8 mouse cellular contexts compared by ENCODE assay signal in the genomic region with DNA sequence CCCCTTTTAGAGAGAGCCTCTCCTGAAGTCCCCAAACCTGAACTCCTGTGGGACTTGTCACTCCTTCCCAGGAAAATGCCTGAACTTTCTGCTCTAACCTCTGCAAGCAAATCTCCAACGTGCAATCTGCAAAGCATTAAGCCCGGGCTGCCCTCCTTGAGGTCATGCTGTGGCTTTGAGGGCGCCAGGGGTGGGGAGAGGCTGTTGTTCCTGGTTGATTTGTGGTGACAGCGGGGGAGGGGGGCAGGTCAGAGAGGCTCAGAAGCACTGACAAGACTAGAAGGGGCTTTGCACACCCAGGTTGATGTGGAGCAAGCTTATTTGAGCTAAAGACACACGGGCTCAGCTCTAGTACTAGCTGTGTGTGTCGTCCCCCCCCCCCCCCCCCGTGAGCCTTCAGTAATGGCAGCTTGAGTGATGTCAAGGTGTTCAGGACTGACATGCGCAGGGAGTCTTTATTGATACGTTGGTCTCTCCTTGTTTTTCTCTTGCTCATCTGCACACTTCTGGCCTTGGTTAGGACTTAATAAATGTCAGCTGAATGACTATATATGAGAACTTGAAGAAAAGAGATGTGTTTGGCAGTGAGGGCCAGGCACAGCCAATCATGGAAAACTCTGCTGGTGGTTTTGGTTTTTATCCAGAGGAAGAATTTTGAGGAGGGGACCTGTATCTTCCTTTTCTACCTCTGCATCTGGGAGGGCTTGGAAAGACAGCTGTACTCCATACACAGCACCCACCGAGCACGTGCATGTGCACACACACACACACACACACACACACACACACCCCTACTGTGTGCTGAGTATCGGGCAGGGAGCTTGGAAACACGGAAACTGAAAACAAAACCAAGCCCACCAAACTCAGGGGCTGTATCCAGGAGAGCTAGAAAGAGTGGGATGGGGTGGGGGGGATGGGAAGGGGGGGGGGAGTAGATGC. TPM values are rescaled to one million over a fixed set of nuclear protein-coding genes. Genes with fewer than 3 reads are reported as not detected.
DNase-seq lines count a peak whose midpoint lies in the region; ATAC-seq and TF ChIP-seq lines count a peak whose summit lies in the region.

No protein-coding gene starts in this region.

- WGBS in heart, embryonic 13.5 days = 14% methylated on average over 13 of the region's 13 CpGs
- 5% methylated on average over 13 of the region's 13 CpGs for WGBS in forebrain, embryonic 15.5 days
- WGBS in limb, embryonic 14.5 days = 7% methylated on average over 13 of the region's 13 CpGs

- peaks cover 65% of the 10 kb centered on the region for H3K4me1 ChIP-seq in heart, embryonic 13.5 days
- H3K4me1 ChIP-seq in forebrain, embryonic 15.5 days = peaks cover 44% of the 10 kb centered on the region
- H3K4me1 ChIP-seq in limb, embryonic 14.5 days (ENCODE audit: control insufficient read depth, insufficient read depth, low read length) = peaks cover 40% of the 10 kb centered on the region

- H3K9ac ChIP-seq in heart, embryonic 13.5 days = peak overlapping the region; percentile 70
- peak overlapping the region; percentile 44; the same call in 1 of the 2 replicates for H3K9ac ChIP-seq in forebrain, embryonic 15.5 days (replicated peaks)
- peak overlapping the region; percentile 28 for H3K9ac ChIP-seq in limb, embryonic 14.5 days (ENCODE audit: low read depth, low read length, severe bottlenecking)

- H3K27ac ChIP-seq in heart, embryonic 13.5 days (replicated peaks) = peak overlapping the region; percentile 63
- peak overlapping the region; percentile 90 for H3K27ac ChIP-seq in forebrain, embryonic 15.5 days (replicated peaks)
- peak overlapping the region; percentile 74 for H3K27ac ChIP-seq in limb, embryonic 14.5 days (replicated peaks; ENCODE audit: low read depth, low read length)

- H3K4me2 ChIP-seq in heart, embryonic 13.5 days = peak overlapping the region; percentile 59
- H3K4me2 ChIP-seq in forebrain, embryonic 15.5 days (replicated peaks) = peak overlapping the region; percentile 57
- peak overlapping the region; percentile 40 for H3K4me2 ChIP-seq in limb, embryonic 14.5 days (replicated peaks; ENCODE audit: low read depth, low read length, severe bottlenecking)

- no peak for ATAC-seq in heart, embryonic 13.5 days (ENCODE audit: extremely low read depth, insufficient number of reproducible peaks, low FRiP score, low TSS enrichment)
- ATAC-seq in forebrain, embryonic 15.5 days (replicated peaks) = peak; percentile 3; the same call in 1 of the 2 replicates
- ATAC-seq in limb, embryonic 14.5 days (ENCODE audit: low FRiP score, low read depth) = 0 out of 2 replicates have a peak, but pooled peaks have one; percentile 1

- no peak for DNase-seq in heart, postnatal 10 days
- peak; percentile 46 for DNase-seq in adipocyte (ENCODE audit: low spot score)
- no peak for DNase-seq in limb, embryonic 14.5 days (ENCODE audit: low spot score)
- peak; percentile 23 for DNase-seq in retina, postnatal 7 days (ENCODE audit: low read depth, low spot score)
- no peak for DNase-seq in frontal cortex, adult 2 months (ENCODE audit: extremely low spot score in 1 of 2, low spot score in 1 of 2)
- no peak for DNase-seq in gastrocnemius, adult 8-10 months (ENCODE audit: low spot score in 2 of 2)

- peak overlapping the region; percentile 29 for H3K4me3 ChIP-seq in heart, embryonic 13.5 days
- H3K4me3 ChIP-seq in forebrain, embryonic 15.5 days = peak overlapping the region; percentile 35
- H3K4me3 ChIP-seq in limb, embryonic 14.5 days (replicated peaks; ENCODE audit: low read length) = peak overlapping the region; percentile 15; the same call in 1 of the 2 replicates

- intact Hi-C loops in heart, postnatal 10 days (cut with DNase I) = no loop called here

- TF ChIP-seq POLR2A in limb, embryonic 14.5 days (IDR thresholded peaks at IDR 0.05; ENCODE audit: borderline replicate concordance, extremely low read depth, insufficient read depth, insufficient read length) = no peak

- no peaks in the 10 kb centered on the region for H3K27me3 ChIP-seq in heart, embryonic 13.5 days (replicated peaks)
- H3K27me3 ChIP-seq in forebrain, embryonic 15.5 days = no peaks in the 10 kb centered on the region
- H3K27me3 ChIP-seq in limb, embryonic 14.5 days (ENCODE audit: control insufficient read depth, insufficient read depth, low read length) = no peaks in the 10 kb centered on the region

- no peaks in the 10 kb centered on the region for H3K9me3 ChIP-seq in heart, embryonic 13.5 days
- no peaks in the 10 kb centered on the region for H3K9me3 ChIP-seq in forebrain, embryonic 15.5 days
- H3K9me3 ChIP-seq in limb, embryonic 14.5 days (ENCODE audit: control insufficient read depth, low read length) = no peaks in the 10 kb centered on the region

- H3K36me3 ChIP-seq in heart, embryonic 13.5 days = no peaks in the 10 kb centered on the region
- no peaks in the 10 kb centered on the region for H3K36me3 ChIP-seq in forebrain, embryonic 15.5 days
- no peaks in the 10 kb centered on the region for H3K36me3 ChIP-seq in limb, embryonic 14.5 days (ENCODE audit: control insufficient read depth, insufficient read depth, low read length)

RNA-seq across cellular contexts. Expression of gene Cpa5, which starts 6.5 kb away (rescaled TPM):
- 0.90 and 0.97 TPM in 2 replicates for polyA plus RNA-seq in heart, embryonic 13.5 days (2015; fragmentation: Nextera tagmentation; extraction: Ambion mirVana)
- not detected for total RNA-seq in heart, postnatal 10 days (2021)
- polyA plus RNA-seq in forebrain, embryonic 15.5 days (2015; fragmentation: Nextera tagmentation; extraction: Ambion mirVana) = 0.13 TPM in 1 of 2 replicates, not detected in the other
- polyA plus RNA-seq in limb, embryonic 14.5 days (2012; rRNA removed) = 0.81 and 0.87 TPM in 2 replicates
- 0.57 and 0.99 TPM in 2 replicates for polyA plus RNA-seq in limb, embryonic 14.5 days (2014; fragmentation: Nextera tagmentation; extraction: Ambion mirVana)
- 0.04 TPM in 1 of 2 replicates, not detected in the other for polyA plus RNA-seq in frontal cortex, adult 2 months (2012; rRNA removed)
- total RNA-seq in gastrocnemius, adult 8-10 months (2022) = not detected

RNA-seq across cellular contexts. Expression of gene Cpa1, which starts 21.7 kb away (rescaled TPM):
- 2.1 and 3.9 TPM in 2 replicates for polyA plus RNA-seq in heart, embryonic 13.5 days (2015; fragmentation: Nextera tagmentation; extraction: Ambion mirVana)
- 1 to 10 TPM; 3.2 to 3.4 TPM for total RNA-seq in heart, postnatal 10 days (2021)
- 0.48 and 0.61 TPM in 2 replicates for polyA plus RNA-seq in forebrain, embryonic 15.5 days (2015; fragmentation: Nextera tagmentation; extraction: Ambion mirVana)
- polyA plus RNA-seq in limb, embryonic 14.5 days (2012; rRNA removed) = 1.4 and 2.8 TPM in 2 replicates
- polyA plus RNA-seq in limb, embryonic 14.5 days (2014; fragmentation: Nextera tagmentation; extraction: Ambion mirVana) = 1.1 and 1.3 TPM in 2 replicates
- 0.13 TPM in 1 of 2 replicates, not detected in the other for polyA plus RNA-seq in frontal cortex, adult 2 months (2012; rRNA removed)
- total RNA-seq in gastrocnemius, adult 8-10 months (2022) = not detected

RNA-seq across cellular contexts. Expression of gene Cpa4, which starts 49.1 kb away (rescaled TPM):
- 2.5 and 3.3 TPM in 2 replicates for polyA plus RNA-seq in heart, embryonic 13.5 days (2015; fragmentation: Nextera tagmentation; extraction: Ambion mirVana)
- under 1 TPM in 1 of 2 experiments, not detected in 1; 0.10 TPM for total RNA-seq in heart, postnatal 10 days (2021)
- polyA plus RNA-seq in forebrain, embryonic 15.5 days (2015; fragmentation: Nextera tagmentation; extraction: Ambion mirVana) = 1.9 and 2.0 TPM in 2 replicates
- 4.4 and 5.4 TPM in 2 replicates for polyA plus RNA-seq in limb, embryonic 14.5 days (2012; rRNA removed)
- 1.9 and 2.1 TPM in 2 replicates for polyA plus RNA-seq in limb, embryonic 14.5 days (2014; fragmentation: Nextera tagmentation; extraction: Ambion mirVana)
- 0.19 and 0.24 TPM in 2 replicates for polyA plus RNA-seq in frontal cortex, adult 2 months (2012; rRNA removed)
- not detected for total RNA-seq in gastrocnemius, adult 8-10 months (2022)

Comparison
In these comparisons a context has a peak if more than half of its experiments do, and no peak if none do; other contexts are left out.
1. DNase-seq: peak in adipocyte (single experiment) and retina, postnatal 7 days (single experiment); none in heart, postnatal 10 days (0 of 2), limb, embryonic 14.5 days (single experiment), frontal cortex, adult 2 months (0 of 2) and gastrocnemius, adult 8-10 months (0 of 2).
2. Peak in every context shown above with its lines, with median percentiles within 50 percentile points of each other: H3K27ac ChIP-seq, H3K4me2 ChIP-seq, H3K4me3 ChIP-seq and H3K9ac ChIP-seq.